Mouse (Mus musculus) gastrocnemius, postnatal 25 days (tissue): ENCODE measurements around the gene Spa17. TPM values are rescaled to one million over a fixed set of nuclear protein-coding genes. Genes with fewer than 3 reads are reported as not detected.

Experiments
- DNase-seq: peaks from one replicate; pipeline ENCODE4 v3.0.0; 2022
- total RNA-seq, 2 experiments: library from RNA; stranded (reverse); gene quantifications; 1 replicate in 1 of 2; 2 replicates in 1 of 2; pipeline ENCODE4 v1.2.3; 2021

Gene Spa17
- total RNA-seq, 2 experiments from 2014 or later: 2.0 to 3.4 TPM

DNA sequence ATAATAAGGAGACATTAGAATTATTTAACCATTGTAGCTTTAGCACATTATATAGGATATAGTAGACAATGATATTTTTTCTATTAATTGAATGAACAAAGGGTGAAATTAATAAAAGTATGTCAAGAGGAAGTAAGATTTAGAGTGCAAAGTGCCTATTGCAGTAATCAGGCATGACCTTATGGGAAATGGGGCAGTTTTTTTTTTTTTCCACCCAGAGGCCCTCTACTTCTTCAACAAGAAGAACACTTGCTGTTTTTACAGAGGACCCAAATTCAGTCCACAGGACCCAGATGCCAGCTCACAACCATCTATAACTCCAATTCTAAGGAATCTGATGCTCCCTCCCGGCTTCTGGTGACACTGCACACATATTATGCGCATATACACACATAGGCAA is 52.9 kb downstream of the Spa17 start:
- no peak for DNase-seq

DNA sequence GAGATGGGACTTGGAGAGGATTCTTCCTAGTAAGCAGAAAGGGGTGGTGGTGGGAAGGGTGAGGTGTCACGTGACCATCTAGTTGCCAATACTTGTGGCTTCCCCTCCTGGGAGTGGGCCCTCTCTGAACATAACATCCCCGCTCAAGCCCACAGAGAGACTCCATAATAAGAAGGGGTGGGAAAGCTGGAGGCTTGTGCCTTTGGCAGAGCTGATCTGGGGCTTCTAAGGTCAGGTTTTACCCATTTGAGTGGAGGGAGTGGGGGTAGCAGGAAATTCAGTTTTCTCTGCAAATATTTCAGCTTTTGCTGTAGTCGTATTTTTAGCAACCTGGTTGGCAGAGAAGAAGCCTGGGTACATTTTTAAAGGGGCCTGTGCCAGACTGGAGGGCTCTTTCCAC is 57.2 kb downstream of the Spa17 start:
- no peak for DNase-seq

DNA sequence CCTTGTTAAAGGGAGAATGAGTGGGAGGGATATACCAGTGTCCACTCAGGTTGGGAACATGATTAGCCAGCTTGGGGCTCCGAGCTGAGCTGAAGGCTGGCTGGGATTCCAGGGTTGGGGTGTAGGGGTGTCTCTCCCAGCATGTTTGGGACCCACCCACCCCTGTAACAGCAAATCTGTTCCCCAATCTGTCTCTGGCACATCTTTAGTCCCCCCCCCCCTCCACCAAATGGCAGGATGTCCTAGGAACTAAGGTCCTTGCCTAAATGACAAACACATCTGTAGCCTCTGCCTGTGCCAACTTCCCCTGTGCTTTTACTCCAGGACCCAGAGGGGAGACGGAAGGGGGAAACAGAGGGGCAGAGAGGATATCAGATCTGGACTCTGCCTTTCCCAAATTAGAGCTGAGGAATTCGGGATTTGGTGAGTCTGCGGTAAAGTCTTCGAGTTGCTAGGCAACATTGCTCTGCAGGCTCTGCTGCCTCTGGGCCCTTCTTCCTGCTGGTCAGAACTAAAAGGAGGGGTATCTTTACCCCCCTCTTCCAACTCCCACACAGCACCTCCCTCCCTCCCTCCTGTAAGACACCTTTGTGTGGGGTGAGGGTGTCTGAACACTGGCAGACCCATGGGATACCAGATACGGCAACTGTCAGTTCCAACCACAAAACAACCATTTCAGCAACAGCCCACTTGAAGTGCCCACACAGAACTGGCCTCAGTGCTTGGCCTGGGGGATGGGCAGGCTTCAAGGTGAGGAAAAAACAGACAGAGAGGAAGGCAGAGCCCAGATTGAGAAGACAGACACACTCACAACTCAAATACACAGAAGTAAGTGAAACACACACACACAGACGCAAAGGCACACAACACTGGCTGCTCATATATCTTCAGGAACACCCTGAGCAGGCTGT is 58.4 kb downstream of the Spa17 start, which contains the start of gene Siae:
TSS of gene Siae (plus strand) at position 861 of the 911 bp plus-strand sequence.
- no peak for DNase-seq

DNA sequence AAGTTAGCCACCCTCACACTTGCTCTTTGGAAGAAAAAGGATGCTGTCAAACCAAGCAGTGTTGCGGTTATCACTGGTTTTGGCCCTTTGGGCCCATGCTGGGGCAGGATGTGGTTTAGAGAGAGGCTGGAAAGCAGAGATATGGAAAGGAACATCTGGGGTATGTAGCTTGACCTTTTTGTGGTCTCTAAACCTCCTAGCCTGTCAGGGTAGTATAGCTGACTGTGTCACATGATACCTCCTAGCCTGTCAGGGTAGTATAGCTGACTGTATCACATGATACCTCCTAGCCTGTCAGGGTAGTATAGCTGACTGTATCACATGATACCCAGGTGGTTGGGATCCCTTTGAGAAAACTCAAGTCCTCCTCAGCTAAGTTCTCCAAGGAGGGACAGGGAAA is 59.2 kb downstream of the Spa17 start:
- DNase-seq: no peak

Other genes starting within 250 kb of the Spa17 start
- gene Hepacam, start 246.4 kb downstream of the Spa17 start, total RNA-seq: under 1 TPM; 0.13 to 0.33 TPM
- 1 to 10 TPM; 7.6 to 9.7 TPM for gene Robo4, start 211.8 kb downstream of the Spa17 start, total RNA-seq
- not detected for gene Robo3, start 180.5 kb downstream of the Spa17 start, total RNA-seq
- gene Msantd2, start 124.4 kb downstream of the Spa17 start, total RNA-seq: 1 to 10 TPM; 3.0 to 6.6 TPM
- 10 to 100 TPM; 17.0 to 26.7 TPM for gene Esam, start 85.6 kb downstream of the Spa17 start, total RNA-seq
- gene Vsig2, start 74.5 kb downstream of the Spa17 start, total RNA-seq: 1 to 10 TPM; 1.1 to 2.4 TPM
- gene Nrgn, start 60.8 kb downstream of the Spa17 start, total RNA-seq: under 1 TPM; 0.72 to 0.79 TPM
- 1 to 10 TPM; 3.0 to 4.0 TPM for gene Siae, start 58.0 kb downstream of the Spa17 start, total RNA-seq
- gene Tbrg1, start 43.6 kb upstream of the Spa17 start, total RNA-seq: 10 to 100 TPM; 28.7 to 32.5 TPM
- gene Panx3, start 55.5 kb upstream of the Spa17 start, total RNA-seq: not detected
- gene Olfr160, start 102.5 kb upstream of the Spa17 start, total RNA-seq: not detected
- not detected for gene Olfr874, start 131.4 kb upstream of the Spa17 start, total RNA-seq
- not detected for gene Olfr875, start 158.1 kb upstream of the Spa17 start, total RNA-seq
- gene Olfr876, start 189.3 kb upstream of the Spa17 start, total RNA-seq: not detected
- not detected for gene Olfr877, start 240.5 kb upstream of the Spa17 start, total RNA-seq